Mouse (Mus musculus): ENCODE data around the gene Snhg11. TPM values are rescaled to one million over a fixed set of nuclear protein-coding genes. Genes with fewer than 3 reads are reported as not detected.

Gene Snhg11
- total RNA-seq (2012; rRNA removed) (not detected in 2 replicates), polyA plus RNA-seq (2012; ENCODE audit: insufficient read depth in 1 of 2, insufficient read length in 2 of 2, low read depth in 1 of 2, low replicate concordance in 2 of 2, missing spikeins in 1 of 2) (under 1 TPM in 1 of 2 experiments, not detected in 1; 0.06 TPM)

DNA sequence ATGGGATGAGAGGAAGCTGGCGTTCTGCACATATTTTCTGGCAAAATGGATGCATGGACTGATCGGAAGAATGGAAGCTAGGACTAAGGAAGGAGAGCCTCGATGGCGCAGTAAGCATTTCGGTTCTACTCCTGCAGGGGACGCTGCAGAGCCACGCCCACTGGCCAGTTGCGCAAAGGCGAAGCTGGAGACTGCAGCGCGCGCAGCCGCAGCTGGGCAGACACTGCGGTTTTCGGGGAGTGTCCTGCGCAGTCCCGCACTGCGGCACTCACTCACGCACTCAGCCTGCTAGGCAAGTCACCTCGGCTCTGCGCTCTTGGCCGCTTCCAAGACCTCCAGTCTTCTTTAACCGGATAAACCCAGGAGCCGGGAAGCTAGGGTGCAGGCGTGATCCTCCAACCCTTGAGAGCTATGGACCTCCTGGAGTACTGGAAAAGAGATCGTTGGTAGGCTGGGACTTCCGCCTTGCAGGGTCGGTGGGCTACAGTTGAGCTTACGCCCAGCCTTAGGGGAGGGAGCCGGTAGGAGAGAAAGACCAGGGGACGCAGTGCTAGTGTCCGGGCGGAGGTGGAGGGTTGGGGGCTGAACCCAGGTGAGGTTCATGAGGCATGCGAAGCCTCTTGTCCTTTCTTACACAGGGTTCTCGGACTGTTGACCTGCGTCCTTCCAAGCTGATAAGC, at the start of gene Snhg11:
TSS of gene Snhg11 (plus strand) at position 196 of the 680 bp plus-strand sequence.
- DNase-seq (ENCODE audit: low read depth, low spot score): no peak
- no peaks in the 10 kb centered on the region for H3K27me3 ChIP-seq (ENCODE audit: control insufficient read depth in 1 of 2, insufficient read depth in 2 of 2, low read length in 2 of 2)
- H3K4me3 ChIP-seq (ENCODE audit: control insufficient read depth in 1 of 2, insufficient read depth in 1 of 2, low read depth in 2 of 2, low read length in 2 of 2): no peak within 1 kb of the TSS
- TF ChIP-seq NRF1 (IDR thresholded peaks at IDR 0.05; ENCODE audit: insufficient read depth, low read depth, low read length, poor library complexity, severe bottlenecking) (no peak), CTCF (IDR thresholded peaks at IDR 0.05 in 2 of 3, conservative IDR thresholded peaks at IDR 0.05 in 1 of 3; ENCODE audit: control insufficient read depth in 1 of 3, insufficient read depth in 1 of 3, low read depth in 2 of 3, low read length in 3 of 3, poor library complexity in 1 of 3, severe bottlenecking in 1 of 3) (peak in 1 of 3 experiments; percentile 4; a peak in 1 of 6 replicates), CHD1 (IDR thresholded peaks at IDR 0.05; ENCODE audit: low read depth, low read length) (no peak), GABPA (IDR thresholded peaks at IDR 0.05; ENCODE audit: low read depth, low read length) (no peak), SIN3A (IDR thresholded peaks at IDR 0.05; ENCODE audit: low read length) (no peak), MYC (IDR thresholded peaks at IDR 0.05; ENCODE audit: low read depth, low read length) (no peak), RCOR1 (IDR thresholded peaks at IDR 0.05; ENCODE audit: low read depth, low read length) (no peak), USF1 (IDR thresholded peaks at IDR 0.05; ENCODE audit: low read depth, low read length) (no peak)
- H3K27ac ChIP-seq (ENCODE audit: control insufficient read depth, low read depth, low read length): no peak within 1 kb of the TSS
- no peak within 1 kb of the TSS for H3K9ac ChIP-seq (ENCODE audit: control insufficient read depth, low read depth, low read length, poor library complexity, severe bottlenecking)
- peaks cover 0 to 2% of the 10 kb centered on the region in 2 experiments; a peak in 1 of 4 replicates for H3K36me3 ChIP-seq (ENCODE audit: control insufficient read depth in 1 of 2, insufficient read depth in 2 of 2, low read length in 2 of 2)
- no peaks in the 10 kb centered on the region for H3K9me3 ChIP-seq (replicated peaks; ENCODE audit: insufficient read depth, low read length)
- H3K4me1 ChIP-seq (ENCODE audit: control insufficient read depth in 1 of 2, insufficient read depth in 2 of 2, low read length in 2 of 2): peaks cover 5 to 13% of the 10 kb centered on the region in 2 experiments
- no peaks in the 10 kb centered on the region for H3K79me2 ChIP-seq (ENCODE audit: control insufficient read depth, insufficient read depth, low read length, poor library complexity)

DNA sequence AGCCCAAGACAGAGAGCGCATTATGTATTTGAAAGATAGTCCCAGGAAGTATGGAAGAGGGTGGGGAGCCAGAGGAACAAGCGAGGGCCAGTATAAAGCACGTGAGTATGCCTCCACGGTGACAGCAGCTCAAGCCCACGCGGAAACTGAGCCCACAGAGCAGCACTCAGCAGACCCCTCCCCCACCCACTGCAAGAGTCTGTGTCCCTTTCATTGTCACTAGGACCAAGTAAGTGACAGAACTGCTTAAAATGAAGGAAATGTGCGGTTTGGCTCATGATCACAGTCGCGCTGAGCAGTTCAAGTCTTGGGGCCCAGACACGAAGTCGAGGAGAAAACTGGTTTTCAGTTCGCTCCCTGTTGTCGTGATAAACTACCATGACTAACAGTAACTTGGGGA, 41.1 kb upstream of the Snhg11 start:
- TF ChIP-seq EP300 (IDR thresholded peaks at IDR 0.05; ENCODE audit: low read depth in 1 of 2, low read length in 2 of 2): no peak
- no peak for TF ChIP-seq JUND (IDR thresholded peaks at IDR 0.05; ENCODE audit: low read depth, low read length)
- no peak for TF ChIP-seq USF1 (IDR thresholded peaks at IDR 0.05; ENCODE audit: low read depth, low read length)
- no peak for TF ChIP-seq POLR2AphosphoS5 (IDR thresholded peaks at IDR 0.05; ENCODE audit: borderline replicate concordance, low read depth, low read length)
- no peak for TF ChIP-seq E2F4 (IDR thresholded peaks at IDR 0.05; ENCODE audit: borderline replicate concordance, low read depth, low read length)
- TF ChIP-seq POLR2A (IDR thresholded peaks at IDR 0.05; ENCODE audit: control insufficient read depth in 1 of 2, insufficient read depth in 1 of 2, low read depth in 1 of 2, low read length in 2 of 2, poor library complexity in 1 of 2): no peak
- no peak for TF ChIP-seq MYC (IDR thresholded peaks at IDR 0.05; ENCODE audit: low read depth, low read length)
- no peak for TF ChIP-seq TCF12 (IDR thresholded peaks at IDR 0.05; ENCODE audit: low read depth, low read length)
- no peak for TF ChIP-seq ZC3H11A (IDR thresholded peaks at IDR 0.05; ENCODE audit: low read depth, low read length)
- TF ChIP-seq ZKSCAN1 (IDR thresholded peaks at IDR 0.05; ENCODE audit: low read depth, low read length): no peak
- TF ChIP-seq MAFK (IDR thresholded peaks at IDR 0.05; ENCODE audit: borderline replicate concordance, low read depth, low read length): no peak
- no peak for TF ChIP-seq MYB (IDR thresholded peaks at IDR 0.05; ENCODE audit: low read depth, low read length)
- no peak for TF ChIP-seq GABPA (IDR thresholded peaks at IDR 0.05; ENCODE audit: low read depth, low read length)
- TF ChIP-seq UBTF (IDR thresholded peaks at IDR 0.05; ENCODE audit: borderline replicate concordance, insufficient read depth, low read depth, low read length): no peak
- TF ChIP-seq MXI1 (IDR thresholded peaks at IDR 0.05; ENCODE audit: low read depth, low read length): no peak
- no peak for TF ChIP-seq BHLHE40 (IDR thresholded peaks at IDR 0.05; ENCODE audit: borderline replicate concordance, low read depth, low read length)
- no peak for TF ChIP-seq ZNF384 (IDR thresholded peaks at IDR 0.05; ENCODE audit: low read depth, low read length)
- Histone ChIP-seq H3K4me1 (ENCODE audit: control insufficient read depth in 1 of 2, insufficient read depth in 2 of 2, low read length in 2 of 2) (no peaks in the 10 kb centered on the region), H3K4me3 (ENCODE audit: control insufficient read depth in 1 of 2, insufficient read depth in 1 of 2, low read depth in 2 of 2, low read length in 2 of 2) (no peak overlapping the region), H3K79me2 (ENCODE audit: control insufficient read depth, insufficient read depth, low read length, poor library complexity) (no peaks in the 10 kb centered on the region), H3K27ac (ENCODE audit: control insufficient read depth, low read depth, low read length) (no peak overlapping the region), H3K9ac (ENCODE audit: control insufficient read depth, low read depth, low read length, poor library complexity, severe bottlenecking) (no peak overlapping the region), H3K36me3 (ENCODE audit: control insufficient read depth in 1 of 2, insufficient read depth in 2 of 2, low read length in 2 of 2) (no peaks in the 10 kb centered on the region), H3K9me3 (replicated peaks; ENCODE audit: insufficient read depth, low read length) (no peaks in the 10 kb centered on the region), H3K27me3 (ENCODE audit: control insufficient read depth in 1 of 2, insufficient read depth in 2 of 2, low read length in 2 of 2) (peaks cover 9 to 11% of the 10 kb centered on the region in 2 experiments)
- DNase-seq (ENCODE audit: low read depth, low spot score): no peak
